Mouse (Mus musculus) T-helper 17 cell (primary cell): ENCODE measurements at regions not wholly inside any gene's neighbourhood (a gene's known extent, or its start where the extent isn't known, plus 50 kb on each side); places are given as distances from the start of the nearest gene placed in this dataset.
"Not testable (repeated sequence)": the region's sequence is repeated elsewhere in the genome, so short reads cannot be mapped to it uniquely, and the experiment has no call there.

Source experiments
- in situ Hi-C, 2 experiments: fragments of 300-600 bp; cut with MboI, MseI; formaldehyde crosslinking; loops; 1 replicate in 1 of 2; 2 replicates in 1 of 2; pipeline ENCODE4 v1.15.1; 2025; ENCODE audit warnings: high pct_unique_total_duplicates in 2 of 2

- in situ Hi-C loops, result no loop called here
These were observed 65.4 kb downstream of the Chst1 start for GRCm38 (mm10) chr2:92664939-92665338.

- in situ Hi-C loops, result no loop called here
These were observed 67.7 kb downstream of the Chst1 start for GRCm38 (mm10) chr2:92667192-92667591.

- in situ Hi-C loops, result no loop called here
These were observed 68.2 kb downstream of the Chst1 start for GRCm38 (mm10) chr2:92667756-92668155.

- in situ Hi-C loops, result not testable (repeated sequence)
These were observed 70.0 kb downstream of the Chst1 start for GRCm38 (mm10) chr2:92669431-92670081.

- in situ Hi-C loops, result no loop called here
These were observed 72.1 kb downstream of the Chst1 start for GRCm38 (mm10) chr2:92671586-92671985.

- in situ Hi-C loops, result no loop called here
These were observed 72.6 kb downstream of the Chst1 start for GRCm38 (mm10) chr2:92672106-92672505.

- in situ Hi-C loops, result no loop called here
These were observed 73.7 kb downstream of the Chst1 start for GRCm38 (mm10) chr2:92673064-92673813.

- in situ Hi-C loops, result no loop called here
These were observed 74.4 kb downstream of the Chst1 start for GRCm38 (mm10) chr2:92673931-92674330.

- in situ Hi-C loops, result no loop called here
These were observed 75.7 kb downstream of the Chst1 start for GRCm38 (mm10) chr2:92675247-92675646.

- in situ Hi-C loops, result no loop called here
These were observed 78.9 kb downstream of the Chst1 start for GRCm38 (mm10) chr2:92678276-92678930.

GRCm38 (mm10) chr2:92678999-92679704 lies 79.6 kb downstream of the Chst1 start:
- in situ Hi-C loops, result no loop called here

GRCm38 (mm10) chr2:92682256-92682655 lies 82.7 kb downstream of the Chst1 start:
- in situ Hi-C loops, result no loop called here

GRCm38 (mm10) chr2:92687702-92688101 lies 88.2 kb downstream of the Chst1 start:
- in situ Hi-C loops, result no loop called here

- in situ Hi-C loops, result no loop called here
These were observed 89.7 kb downstream of the Chst1 start for GRCm38 (mm10) chr2:92689203-92689602.

- in situ Hi-C loops, result no loop called here
These were observed 90.8 kb downstream of the Chst1 start for GRCm38 (mm10) chr2:92690304-92690703.

- in situ Hi-C loops, result no loop called here
These were observed 91.9 kb downstream of the Chst1 start for GRCm38 (mm10) chr2:92691438-92691837.

GRCm38 (mm10) chr2:92692623-92693022 lies 93.1 kb downstream of the Chst1 start:
- in situ Hi-C loops, result no loop called here

GRCm38 (mm10) chr2:92693024-92693423 lies 93.5 kb downstream of the Chst1 start:
- in situ Hi-C loops, result no loop called here

- in situ Hi-C loops, result no loop called here
These were observed 95.3 kb downstream of the Chst1 start for GRCm38 (mm10) chr2:92694797-92695196.

GRCm38 (mm10) chr2:92695869-92696268 lies 96.4 kb downstream of the Chst1 start:
- in situ Hi-C loops, result no loop called here

GRCm38 (mm10) chr2:92697721-92698120 lies 98.2 kb downstream of the Chst1 start:
- in situ Hi-C loops, result no loop called here

GRCm38 (mm10) chr2:92699360-92699759 lies 99.9 kb downstream of the Chst1 start:
- in situ Hi-C loops, result no loop called here
